Mouse (Mus musculus) kidney, embryonic 16.5 days (tissue): Measurements from ENCODE around the gene Krt12. TPM values are rescaled to one million over a fixed set of nuclear protein-coding genes. Genes with fewer than 3 reads are reported as not detected.

Experiments used
- polyA plus RNA-seq: library from polyadenylated mRNA; unstranded; fragments of >200 nt; fragmentation: Nextera tagmentation; extraction: Ambion mirVana; gene quantifications from 2 replicates; pipeline ENCODE4 v1.2.1, GENCODE M21; 2015

Krt12 gene
- polyA plus RNA-seq, 1 experiment from 2014 or later = 0.09 TPM

Other genes starting within 250 kb of the Krt12 start
- 260 and 277 TPM in 2 replicates for gene Smarce1, start 191.2 kb downstream of the Krt12 start, polyA plus RNA-seq
- gene Krt222, start 178.2 kb downstream of the Krt12 start, polyA plus RNA-seq = 0.26 and 0.31 TPM in 2 replicates
- not detected in 2 replicates for gene Krt24, start 137.0 kb downstream of the Krt12 start, polyA plus RNA-seq
- gene Krt25, start 99.3 kb downstream of the Krt12 start, polyA plus RNA-seq = not detected in 2 replicates
- gene Krt26, start 84.3 kb downstream of the Krt12 start, polyA plus RNA-seq = not detected in 2 replicates
- gene Krt27, start 71.2 kb downstream of the Krt12 start, polyA plus RNA-seq = not detected in 2 replicates
- gene Krt28, start 47.4 kb downstream of the Krt12 start, polyA plus RNA-seq = 0.12 and 0.35 TPM in 2 replicates
- 18.4 and 20.7 TPM in 2 replicates for gene Krt10, start 32.9 kb downstream of the Krt12 start, polyA plus RNA-seq
- gene Krt20, start 15.9 kb upstream of the Krt12 start, polyA plus RNA-seq = 1.5 and 1.8 TPM in 2 replicates
- 22.2 and 22.3 TPM in 2 replicates for gene Krt23, start 70.9 kb upstream of the Krt12 start, polyA plus RNA-seq
- gene Krt39, start 99.1 kb upstream of the Krt12 start, polyA plus RNA-seq = 0.21 and 0.60 TPM in 2 replicates
- gene Krt40, start 120.9 kb upstream of the Krt12 start, polyA plus RNA-seq = not detected in 2 replicates
- not detected in 2 replicates for gene Krtap3-3, start 128.6 kb upstream of the Krt12 start, polyA plus RNA-seq
- gene Krtap3-2, start 134.6 kb upstream of the Krt12 start, polyA plus RNA-seq = not detected in 2 replicates
- gene Gm11939, start 137.2 kb upstream of the Krt12 start, polyA plus RNA-seq = not detected in 2 replicates
- gene Krtap3-1, start 144.4 kb upstream of the Krt12 start, polyA plus RNA-seq = not detected in 2 replicates
- not detected in 2 replicates for gene Krtap1-5, start 158.8 kb upstream of the Krt12 start, polyA plus RNA-seq
- not detected in 2 replicates for gene Krtap1-4, start 161.4 kb upstream of the Krt12 start, polyA plus RNA-seq
- not detected in 2 replicates for gene Krtap1-3, start 169.1 kb upstream of the Krt12 start, polyA plus RNA-seq
- not detected in 2 replicates for gene Krtap9-3, start 175.8 kb upstream of the Krt12 start, polyA plus RNA-seq
- not detected in 2 replicates for gene Gm11938, start 181.0 kb upstream of the Krt12 start, polyA plus RNA-seq
- not detected in 2 replicates for gene Gm11937, start 187.9 kb upstream of the Krt12 start, polyA plus RNA-seq
- not detected in 2 replicates for gene Krtap2-4, start 192.6 kb upstream of the Krt12 start, polyA plus RNA-seq
- gene Gm11562, start 198.2 kb upstream of the Krt12 start, polyA plus RNA-seq = not detected in 2 replicates
- gene Krtap4-1, start 206.0 kb upstream of the Krt12 start, polyA plus RNA-seq = not detected in 2 replicates
- not detected in 2 replicates for gene Krtap4-2, start 212.8 kb upstream of the Krt12 start, polyA plus RNA-seq
- gene Krtap4-7, start 221.8 kb upstream of the Krt12 start, polyA plus RNA-seq = not detected in 2 replicates
- not detected in 2 replicates for gene Gm11555, start 228.0 kb upstream of the Krt12 start, polyA plus RNA-seq
- gene Gm11563, start 236.7 kb upstream of the Krt12 start, polyA plus RNA-seq = not detected in 2 replicates
- gene Krtap4-6, start 243.7 kb upstream of the Krt12 start, polyA plus RNA-seq = not detected in 2 replicates